ENCODE assay signal across 24 mouse cellular contexts in the genomic region with DNA sequence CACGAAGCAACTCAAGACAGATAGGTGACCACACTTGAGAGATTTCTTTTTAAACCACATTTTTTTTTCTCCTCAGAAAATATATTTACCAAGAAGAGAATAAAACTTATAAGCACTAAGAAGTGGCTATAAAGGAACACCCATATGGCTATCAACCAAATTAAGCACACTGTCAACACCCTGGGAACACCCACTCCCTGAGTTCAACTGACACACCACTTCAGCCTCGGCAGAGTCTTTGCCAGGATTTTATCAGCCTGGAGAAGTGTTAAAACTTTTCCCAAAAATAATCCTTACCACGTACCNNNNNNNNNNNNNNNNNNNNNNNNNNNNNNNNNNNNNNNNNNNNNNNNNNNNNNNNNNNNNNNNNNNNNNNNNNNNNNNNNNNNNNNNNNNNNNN.
DNase-seq lines count a peak whose midpoint lies in the region; ATAC-seq and TF ChIP-seq lines count a peak whose summit lies in the region.
"Had no signal": no experiment of that assay in that cellular context is flagged by ENCODE, and none has a peak within 500 bp of the region (broad histone marks: within the 10 kb centered on the region; RNA-seq: fewer than 3 reads in every experiment).

No protein-coding gene starts in this region.

- H3K4me1 ChIP-seq in heart, embryonic 10.5 days = peaks cover 5% of the 10 kb centered on the region; the same call in 1 of the 2 replicates
- H3K4me1 ChIP-seq in testis, adult 2 months (ENCODE audit: control insufficient read depth, insufficient read depth, low read length) = no peaks in the 10 kb centered on the region; the same call in 1 of the 2 replicates
- H3K4me1 ChIP-seq: midbrain, embryonic 15.5 days had no signal

- no peaks in the 10 kb centered on the region for H3K27me3 ChIP-seq in heart, embryonic 10.5 days (ENCODE audit: insufficient read depth, poor library complexity, severe bottlenecking)
- no peaks in the 10 kb centered on the region for H3K27me3 ChIP-seq in testis, adult 2 months (ENCODE audit: control insufficient read depth, insufficient read depth, low read length)
- H3K27me3 ChIP-seq: midbrain, embryonic 15.5 days had no signal

- DNase-seq in frontal cortex, postnatal 36 days (ENCODE audit: low spot score in 2 of 2) = peak; percentile 35 to 82
- no peak for DNase-seq in frontal cortex, postnatal 25 days (ENCODE audit: low spot score in 2 of 2)
- DNase-seq in heart, postnatal 10 days = peak; percentile 50 to 57
- no peak for DNase-seq in heart, embryonic 10.5 days (ENCODE audit: low spot score)
- no peak for DNase-seq in testis, postnatal 14 days (ENCODE audit: low spot score)
- DNase-seq in urinary bladder, adult 18-20 months (ENCODE audit: low spot score in 2 of 2) = no peak
- DNase-seq: adrenal gland, postnatal 14 days; cerebellum, adult 11 months; cerebellum, postnatal 14 days; embryo, embryonic 11 days; forebrain, postnatal 0 days; gastrocnemius, postnatal 25 days; kidney, postnatal 36 days; lung, adult 18-20 months; thymus, postnatal 36 days had no signal

- no peak for TF ChIP-seq CTCF in testis, adult 2 months (IDR thresholded peaks at IDR 0.05; ENCODE audit: control insufficient read depth, insufficient read depth, insufficient replicate concordance, low read depth, low read length)

- 45% methylated on average over 3 of the region's 3 CpGs for WGBS in heart, embryonic 10.5 days

- no peak for ATAC-seq in erythroblast, adult 5-6 weeks (replicated peaks; ENCODE audit: low FRiP score, poor library complexity, severe bottlenecking)
- ATAC-seq: activated CD4-positive, CD25-positive, alpha-beta regulatory T cell, adult 4 months; forebrain, postnatal 0 days; hindbrain, embryonic 16.5 days; intestine, embryonic 16.5 days; midbrain, embryonic 15.5 days had no signal

- no peak for TF ChIP-seq POLR2A in testis, adult 2 months (IDR thresholded peaks at IDR 0.05; ENCODE audit: control insufficient read depth, low read depth, low read length)

- H3K36me3 ChIP-seq in heart, embryonic 10.5 days = no peaks in the 10 kb centered on the region
- H3K36me3 ChIP-seq in testis, adult 2 months (ENCODE audit: control insufficient read depth, insufficient read depth, low read length) = no peaks in the 10 kb centered on the region
- H3K36me3 ChIP-seq: G1E; midbrain, embryonic 15.5 days had no signal

- H3K4me3 ChIP-seq in heart, embryonic 10.5 days = no peak overlapping the region
- no peak overlapping the region for H3K4me3 ChIP-seq in testis, adult 2 months (ENCODE audit: control insufficient read depth, low read depth, low read length)
- H3K4me3 ChIP-seq: midbrain, embryonic 15.5 days; myocyte had no signal

- no peak overlapping the region for H3K27ac ChIP-seq in heart, embryonic 10.5 days
- peak overlapping the region; percentile 54 for H3K27ac ChIP-seq in testis, adult 2 months (ENCODE audit: control insufficient read depth, insufficient read depth, low read depth, low read length)
- H3K27ac ChIP-seq: midbrain, embryonic 15.5 days; stomach, postnatal 0 days had no signal

- no peaks in the 10 kb centered on the region for H3K9me3 ChIP-seq in heart, embryonic 10.5 days
- H3K9me3 ChIP-seq: midbrain, embryonic 15.5 days had no signal

- intact Hi-C loops in heart, postnatal 10 days (cut with DNase I) = no loop called here

Comparison
In these comparisons a context has a peak if more than half of its experiments do, and no peak if none do; other contexts are left out.
1. DNase-seq: peak in frontal cortex, postnatal 36 days (2 of 2) and heart, postnatal 10 days (2 of 2); none in frontal cortex, postnatal 25 days (0 of 2), heart, embryonic 10.5 days (single experiment), testis, postnatal 14 days (single experiment) and urinary bladder, adult 18-20 months (0 of 2).